Mouse (Mus musculus): ENCODE results near the gene Defb45.
A peak's percentile ranks its signal among the peaks of the same experiment; 100 is the strongest.

Defb45 gene

GRCm38 (mm10) chr2:152608719-152609118 is 9.5 kb upstream of the Defb45 start:
- no peak for DNase-seq (ENCODE audit: low read depth, low spot score)

- DNase-seq (ENCODE audit: low read depth, low spot score) = no peak
Observed at GRCm38 (mm10) chr2:152607746-152608145, 8.5 kb upstream of the Defb45 start.

- no peak for DNase-seq (ENCODE audit: low read depth, low spot score)
Observed at GRCm38 (mm10) chr2:152604057-152604456, 4.9 kb upstream of the Defb45 start, which contains the start of gene Defb36. Gene Defb36, plus strand, starts transcription at chr2:152604327.

DNA sequence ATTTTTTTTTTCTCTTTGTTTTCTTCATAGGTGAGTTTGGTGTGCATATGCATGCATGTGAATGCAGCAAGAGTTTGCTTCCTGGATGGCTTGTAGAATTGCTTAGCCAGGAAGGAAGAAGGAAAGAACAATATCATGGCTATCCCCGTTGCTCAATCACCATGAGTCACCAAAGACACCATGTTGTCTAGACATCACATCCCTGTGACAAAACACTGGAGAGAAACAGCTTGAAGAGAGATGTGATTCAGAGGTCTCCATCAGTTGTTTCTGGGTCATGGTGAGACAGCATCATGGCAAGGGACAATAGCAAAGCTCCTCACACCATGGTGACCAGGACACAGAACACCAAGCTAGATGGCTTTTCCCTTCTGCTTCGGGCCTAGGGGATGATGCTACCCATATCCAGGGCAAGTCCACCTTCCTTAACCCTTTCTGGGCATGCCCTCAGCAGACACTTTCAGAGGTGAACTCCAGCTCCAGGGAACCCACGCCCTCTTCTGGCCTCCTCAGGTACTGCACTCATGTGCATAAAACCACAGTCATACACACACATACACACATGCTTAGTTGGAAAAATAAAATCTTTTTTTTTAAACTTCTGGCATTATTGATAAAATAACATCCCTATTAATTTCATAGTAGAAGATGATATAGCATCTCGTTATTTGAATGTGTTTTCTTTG is 2.2 kb upstream of the Defb45 start:
- DNase-seq (ENCODE audit: low read depth, low spot score) = no peak

GRCm38 (mm10) chr2:152600076-152600475 is 877 bp upstream of the Defb45 start:
- DNase-seq (ENCODE audit: low read depth, low spot score) = no peak

GRCm38 (mm10) chr2:152589021-152589420 is 10.2 kb downstream of the Defb45 start:
- DNase-seq (ENCODE audit: low read depth, low spot score) = no peak

DNA sequence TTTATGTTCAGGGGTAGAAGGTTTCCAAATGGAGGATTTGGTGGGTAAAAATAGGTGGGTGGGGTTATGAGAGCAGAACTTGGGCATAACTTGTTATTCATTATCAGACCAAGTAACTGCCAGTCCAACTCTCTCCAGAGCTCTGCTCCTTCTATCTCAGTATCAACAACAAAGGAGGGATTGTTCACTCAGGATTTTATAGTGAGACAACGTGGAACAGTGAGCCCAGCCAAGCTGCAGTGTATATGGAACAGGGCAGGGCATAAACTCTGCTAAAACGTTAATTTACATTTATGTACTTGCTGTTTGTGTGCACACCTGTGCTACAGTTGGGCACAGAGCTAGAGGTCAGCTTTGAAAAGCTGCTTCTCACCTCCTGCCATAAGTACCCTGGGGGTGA is 10.7 kb downstream of the Defb45 start:
- no peak for DNase-seq (ENCODE audit: low read depth, low spot score)

DNA sequence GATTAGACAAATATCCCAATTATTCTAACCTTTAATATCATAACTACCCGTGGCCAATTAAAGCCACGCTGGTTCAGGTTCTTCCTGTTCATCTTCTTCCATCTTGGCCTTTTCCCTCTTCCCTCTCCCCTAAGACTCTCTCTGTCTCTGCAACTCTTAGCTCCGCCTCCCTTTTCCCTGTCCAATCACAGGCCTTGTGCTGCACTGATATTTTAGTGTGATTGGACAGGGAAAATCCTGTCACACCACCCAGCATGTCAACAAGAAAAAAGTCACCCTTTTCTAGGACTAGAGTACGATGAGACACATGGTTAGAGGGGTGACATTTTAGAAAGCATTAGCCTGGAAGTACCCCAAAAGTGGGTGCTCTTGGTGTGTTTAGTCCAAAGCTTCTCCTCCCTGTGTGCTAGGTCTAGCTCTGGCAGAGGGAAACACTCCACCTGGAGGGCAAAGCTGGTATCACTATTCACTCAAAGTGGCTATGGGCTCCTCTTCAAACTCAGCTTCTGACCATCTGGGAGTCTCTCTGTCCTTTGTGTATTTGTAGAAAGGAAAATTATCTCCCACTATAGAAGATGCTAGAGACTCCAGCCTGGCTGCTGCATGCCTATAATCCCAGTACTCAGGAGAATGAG is 12.2 kb downstream of the Defb45 start:
- no peak for DNase-seq (ENCODE audit: low read depth, low spot score)

GRCm38 (mm10) chr2:152580612-152581011 is 18.6 kb downstream of the Defb45 start:
- no peak for DNase-seq (ENCODE audit: low read depth, low spot score)

DNA sequence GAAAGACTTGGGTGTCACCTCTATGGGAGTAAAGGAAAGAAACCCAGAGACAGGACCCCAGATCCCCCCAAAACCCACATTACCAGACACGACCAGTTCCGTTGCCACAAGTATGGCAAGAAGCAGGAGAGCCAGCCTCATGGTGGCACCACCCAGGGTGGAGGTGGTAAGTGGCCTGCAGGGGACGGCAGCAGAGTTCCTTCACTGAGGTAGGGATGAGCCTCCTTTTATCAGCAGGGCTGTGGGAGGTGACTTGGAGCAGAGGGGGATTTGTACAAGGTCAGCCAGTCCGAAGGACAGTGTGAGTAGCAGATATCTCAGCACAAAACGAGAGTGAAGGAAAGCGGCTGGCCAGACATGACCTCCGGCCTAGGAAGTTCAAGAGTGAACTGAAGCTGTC is 19.1 kb downstream of the Defb45 start, which contains the start of gene Defb19:
Gene Defb19, minus strand, starts transcription at position 206 of the 400 bp plus-strand sequence.
- DNase-seq (ENCODE audit: low read depth, low spot score) = no peak

DNA sequence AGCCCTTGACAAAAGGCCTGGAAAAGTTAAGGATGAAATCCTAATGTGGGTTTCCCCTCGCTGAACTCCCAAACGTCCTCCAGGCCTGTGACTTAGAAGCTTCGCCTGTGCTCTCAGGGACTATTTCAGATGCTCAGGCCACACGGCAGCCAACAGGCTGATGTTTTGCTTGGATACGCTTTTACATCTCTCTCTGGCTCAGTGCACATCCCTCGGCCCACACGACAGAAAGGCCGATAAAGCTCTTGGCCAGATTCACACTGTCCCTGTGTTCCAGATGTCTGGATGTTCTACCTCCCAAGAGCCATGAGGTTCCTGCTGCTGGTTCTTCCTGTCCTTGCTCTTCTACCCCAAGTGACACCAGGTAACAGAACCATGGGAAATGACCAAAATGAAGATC is 25.7 kb downstream of the Defb45 start:
- DNase-seq (ENCODE audit: low read depth, low spot score) = no peak

- DNase-seq (ENCODE audit: low read depth, low spot score) = no peak
Observed at GRCm38 (mm10) chr2:152572114-152572794, 26.9 kb downstream of the Defb45 start, which contains the start of gene Defb21. Gene Defb21, plus strand, starts transcription at chr2:152572744.

DNA sequence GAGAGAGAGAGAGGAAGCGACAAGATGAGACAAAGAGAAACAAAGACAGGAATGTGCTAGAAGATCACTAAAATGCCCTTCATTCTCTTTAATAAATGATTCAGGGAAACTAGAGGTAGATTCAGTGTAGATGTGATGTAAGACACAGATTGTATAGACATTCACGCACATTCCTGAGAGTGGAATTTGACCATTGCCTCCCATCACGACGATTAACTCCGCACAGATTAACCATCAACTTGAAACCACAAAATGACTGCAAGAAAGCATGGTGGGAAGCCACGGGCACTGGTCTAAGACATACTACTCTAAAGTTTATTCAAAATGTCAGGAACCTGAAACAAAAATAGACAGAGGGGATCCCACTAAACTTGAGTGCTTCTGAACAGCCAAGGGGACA is 28.9 kb downstream of the Defb45 start:
- DNase-seq (ENCODE audit: low read depth, low spot score) = no peak

DNA sequence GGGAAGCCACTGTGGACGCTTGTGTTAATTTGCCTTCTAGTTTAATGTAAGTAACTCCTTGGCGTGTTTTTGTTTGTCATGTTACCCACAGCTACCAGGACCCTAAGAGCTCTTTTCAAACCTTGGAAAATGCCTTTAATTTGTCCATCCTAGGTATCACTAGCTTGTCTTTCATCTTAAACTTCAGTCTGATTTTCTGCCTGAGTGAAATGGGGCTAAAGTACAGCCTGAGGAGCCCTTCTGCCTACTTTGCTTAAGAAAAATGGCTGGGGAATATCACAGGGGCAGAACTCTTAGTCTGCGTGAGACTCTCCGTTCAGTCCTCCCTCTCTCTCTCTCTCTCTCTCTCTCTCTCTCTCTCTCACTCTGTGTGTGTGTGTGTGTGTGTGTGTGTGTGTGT is 29.3 kb downstream of the Defb45 start:
- DNase-seq (ENCODE audit: low read depth, low spot score) = no peak

GRCm38 (mm10) chr2:152569038-152569437 is 30.2 kb downstream of the Defb45 start, which contains the start of gene Gm17416:
Gene Gm17416, plus strand, starts transcription at chr2:152569338.
- DNase-seq (ENCODE audit: low read depth, low spot score) = no peak

- no peak for DNase-seq (ENCODE audit: low read depth, low spot score)
Observed at GRCm38 (mm10) chr2:152556655-152557054, 42.5 kb downstream of the Defb45 start.

GRCm38 (mm10) chr2:152553774-152554423 is 45.3 kb downstream of the Defb45 start:
- peak; percentile 64 for DNase-seq (ENCODE audit: low read depth, low spot score)

DNA sequence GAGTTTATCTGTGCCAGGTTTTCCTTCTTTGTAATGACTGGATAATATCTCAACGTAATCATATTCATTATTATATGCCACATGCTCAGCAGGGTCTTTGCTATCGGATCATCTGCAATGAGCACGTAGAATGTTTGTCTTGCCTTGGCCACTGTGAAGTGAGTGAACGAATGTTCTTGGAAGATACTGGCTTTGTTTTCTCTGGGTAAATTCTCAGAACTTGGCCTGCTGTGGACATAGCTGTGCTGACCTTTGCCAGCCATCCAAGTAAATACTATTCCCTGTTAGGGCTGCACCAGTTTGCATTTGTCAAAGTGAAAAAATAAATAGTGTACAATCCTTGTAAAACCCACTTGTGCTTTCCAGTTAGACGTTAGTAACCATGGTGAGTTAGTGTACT is 51.1 kb downstream of the Defb45 start:
- no peak for DNase-seq (ENCODE audit: low read depth, low spot score)

DNA sequence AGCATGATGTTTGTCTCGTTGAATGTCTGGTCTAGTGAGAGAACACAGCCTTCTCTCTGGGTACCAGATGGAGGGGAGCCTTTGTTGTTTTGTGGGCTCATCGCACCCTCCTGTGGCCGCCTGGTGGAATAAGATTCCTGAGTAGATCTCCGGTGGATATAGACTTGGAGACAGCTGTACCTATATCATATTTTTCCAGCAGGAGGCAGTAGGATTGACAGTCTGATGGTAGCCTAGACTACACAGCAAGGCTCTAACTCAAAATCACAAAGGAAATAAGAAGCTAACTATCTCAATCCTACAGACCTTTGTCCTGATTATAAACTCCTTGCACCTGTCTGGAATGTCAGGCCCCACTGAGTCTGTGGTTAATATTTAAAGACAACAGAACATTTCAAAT is 54.5 kb downstream of the Defb45 start:
- peak; percentile 49 for DNase-seq (ENCODE audit: low read depth, low spot score)

DNA sequence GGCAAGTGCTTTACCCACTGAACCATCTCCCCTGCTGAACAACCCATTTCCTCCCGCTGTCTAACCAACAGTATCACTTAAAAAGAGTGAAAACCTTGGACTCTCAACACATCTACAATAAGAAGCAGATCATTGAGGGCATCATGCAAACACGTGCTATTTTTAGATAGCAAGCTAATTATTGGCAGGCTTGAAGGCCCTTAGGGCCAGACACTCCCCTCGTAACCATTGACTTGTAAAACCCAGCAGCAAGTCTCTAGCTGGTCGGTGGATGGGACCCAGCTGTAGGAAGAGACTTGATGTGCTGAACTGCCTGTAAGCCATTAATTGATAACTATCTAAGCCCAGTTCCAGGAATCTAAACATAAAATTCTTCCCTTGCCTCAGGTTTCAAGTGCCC is 55.7 kb downstream of the Defb45 start:
- peak; percentile 4 for DNase-seq (ENCODE audit: low read depth, low spot score)
